Mouse (Mus musculus) cortical plate, adult 2 months (tissue): ENCODE measurements around the gene B3galnt2. TPM values are rescaled to one million over a fixed set of nuclear protein-coding genes. Genes with fewer than 3 reads are reported as not detected.
"Not testable (repeated sequence)": the region's sequence is repeated elsewhere in the genome, so short reads cannot be mapped to it uniquely, and the experiment has no call there.

Source experiments
- H3K27ac ChIP-seq: fragments of 200-500 bp; 2 replicates; pipeline ENCODE4 v1.5.1; 2012; ENCODE audit warnings: low read length, control low read depth, inconsistent platforms; ENCODE audit not compliant: insufficient read depth
- H3K4me1 ChIP-seq: fragments of 200-500 bp; 2 replicates; pipeline ENCODE4 v1.6.1; 2011; ENCODE audit warnings: low read length; ENCODE audit not compliant: control insufficient read depth, insufficient read depth
- H3K4me3 ChIP-seq: fragments of 200-500 bp; 2 replicates; pipeline ENCODE4 v1.5.1; 2011; ENCODE audit warnings: mild to moderate bottlenecking, low read length, control low read depth; ENCODE audit not compliant: insufficient read depth
- CTCF ChIP-seq: fragments of 200-500 bp; IDR thresholded peaks from 2 replicates; pipeline ENCODE4 v1.5.1; 2011; ENCODE audit warnings: mild to moderate bottlenecking, control low read depth, low read length; ENCODE audit not compliant: insufficient read depth; ENCODE audit errors: extremely low read depth
- POLR2A ChIP-seq: fragments of 200-500 bp; IDR thresholded peaks from 2 replicates; pipeline ENCODE4 v1.6.1; 2011; ENCODE audit warnings: mild to moderate bottlenecking, low read length, control low read depth; ENCODE audit not compliant: insufficient read depth; ENCODE audit errors: extremely low read depth
- polyA plus RNA-seq: library from polyadenylated mRNA; depleted of rRNA; stranded (reverse); fragments of >200 nt; gene quantifications from 2 replicates; pipeline ENCODE4 v1.2.3, GENCODE M21; 2012

B3galnt2 gene
- polyA plus RNA-seq, 1 experiment: 19.8 TPM

DNA sequence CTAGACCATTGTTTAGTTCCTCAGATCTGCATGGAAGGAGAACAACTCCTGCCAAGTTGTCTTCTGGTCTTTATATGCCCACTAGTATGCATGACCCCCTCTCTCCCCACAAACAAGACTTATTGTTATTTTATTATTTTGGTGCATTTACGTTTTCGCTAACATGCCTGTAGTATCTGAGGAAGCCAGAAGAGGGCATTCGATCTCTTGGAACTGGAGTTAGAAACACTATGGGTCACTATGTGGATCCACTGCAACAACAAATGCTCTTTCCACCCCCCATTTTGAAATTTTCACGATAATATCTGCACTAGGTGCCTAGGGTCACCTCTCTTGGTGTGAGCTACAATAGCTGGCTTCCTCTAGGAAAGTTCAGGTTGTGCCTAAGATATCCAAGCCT lies 49.8 kb downstream of the B3galnt2 start:
- Histone ChIP-seq H3K27ac (no peak overlapping the region), H3K4me1 (no peaks in the 10 kb centered on the region), H3K4me3 (no peak overlapping the region)
- TF ChIP-seq POLR2A: no peak
- TF ChIP-seq CTCF: no peak; the same call in 1 of the 2 replicates

GRCm38 (mm10) chr13:14004999-14005398 lies 50.7 kb downstream of the B3galnt2 start:
- Histone ChIP-seq H3K27ac (no peak overlapping the region), H3K4me1 (no peaks in the 10 kb centered on the region), H3K4me3 (no peak overlapping the region)
- TF ChIP-seq POLR2A (no peak), CTCF (no peak)

DNA sequence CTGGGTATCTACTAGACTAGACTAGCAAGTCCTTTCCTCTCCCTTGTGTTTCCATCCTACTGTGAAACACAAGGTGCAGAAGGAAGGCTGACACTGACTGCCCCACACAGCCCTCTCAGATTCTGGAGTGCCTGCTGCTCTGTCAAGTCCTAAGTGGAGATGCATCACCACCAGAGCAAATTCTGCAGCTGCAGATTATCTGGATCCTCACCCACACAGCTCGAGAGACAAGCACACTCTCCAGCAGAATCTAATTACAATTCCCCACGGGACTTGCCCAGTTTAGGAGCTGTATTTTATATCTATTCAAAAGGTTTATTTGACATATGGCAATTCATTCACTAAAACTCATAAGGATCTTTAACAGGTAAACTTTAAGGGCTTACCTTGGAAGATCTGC lies 51.8 kb downstream of the B3galnt2 start:
- TF ChIP-seq CTCF (no peak), POLR2A (no peak)
- Histone ChIP-seq H3K4me3 (no peak overlapping the region), H3K27ac (no peak overlapping the region), H3K4me1 (no peaks in the 10 kb centered on the region)

- TF ChIP-seq POLR2A: no peak
- TF ChIP-seq CTCF: no peak
- H3K4me1 ChIP-seq: peaks cover 2% of the 10 kb centered on the region
- no peak overlapping the region for H3K4me3 ChIP-seq
- no peak overlapping the region for H3K27ac ChIP-seq
Measured at GRCm38 (mm10) chr13:14011454-14011995, 57.3 kb downstream of the B3galnt2 start.

- Histone ChIP-seq H3K4me3 (no peak overlapping the region), H3K27ac (no peak overlapping the region), H3K4me1 (peaks cover 2% of the 10 kb centered on the region)
- TF ChIP-seq CTCF (no peak), POLR2A (no peak)
Measured at GRCm38 (mm10) chr13:14014001-14014400, 59.7 kb downstream of the B3galnt2 start.

GRCm38 (mm10) chr13:14014540-14014939 lies 60.3 kb downstream of the B3galnt2 start:
- no peak for TF ChIP-seq CTCF
- no peak for TF ChIP-seq POLR2A
- H3K4me3 ChIP-seq: no peak overlapping the region
- H3K27ac ChIP-seq: no peak overlapping the region
- peaks cover 2% of the 10 kb centered on the region for H3K4me1 ChIP-seq

- no peak for TF ChIP-seq CTCF
- TF ChIP-seq POLR2A: no peak
- Histone ChIP-seq H3K4me3 (no peak overlapping the region), H3K4me1 (peaks cover 2% of the 10 kb centered on the region), H3K27ac (no peak overlapping the region)
Measured at GRCm38 (mm10) chr13:14015609-14016008, 61.3 kb downstream of the B3galnt2 start.

DNA sequence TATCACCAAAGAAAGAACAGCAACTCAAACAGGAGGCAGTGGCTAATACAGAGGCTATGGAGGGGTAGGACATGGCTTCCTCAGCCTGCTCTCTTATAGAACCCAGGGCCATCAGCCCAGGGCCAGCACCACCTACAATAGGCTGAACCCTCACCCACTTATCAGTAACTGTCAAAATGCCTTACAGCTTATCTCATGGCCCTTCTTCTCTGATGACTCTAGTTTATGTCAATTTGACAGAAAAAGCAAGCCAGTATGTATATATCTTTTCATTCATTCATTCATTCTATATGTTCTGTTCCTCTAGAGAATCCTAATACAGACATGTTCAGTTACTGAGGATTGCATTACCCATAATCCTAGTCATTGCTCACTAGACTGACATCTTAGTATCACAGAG lies 64.0 kb downstream of the B3galnt2 start:
- no peak overlapping the region for H3K27ac ChIP-seq
- H3K4me3 ChIP-seq: no peak overlapping the region
- H3K4me1 ChIP-seq: no peaks in the 10 kb centered on the region
- TF ChIP-seq CTCF: no peak

- H3K4me1 ChIP-seq: no peaks in the 10 kb centered on the region
- H3K4me3 ChIP-seq: no peak overlapping the region
- TF ChIP-seq POLR2A (no peak), CTCF (no peak)
- H3K27ac ChIP-seq: no peak overlapping the region
Measured at GRCm38 (mm10) chr13:14018852-14019251, 64.6 kb downstream of the B3galnt2 start.

- H3K4me3 ChIP-seq, H3K27ac ChIP-seq, H3K4me1 ChIP-seq: not testable (repeated sequence)
Measured at GRCm38 (mm10) chr13:14021417-14021816, 67.1 kb downstream of the B3galnt2 start.

DNA sequence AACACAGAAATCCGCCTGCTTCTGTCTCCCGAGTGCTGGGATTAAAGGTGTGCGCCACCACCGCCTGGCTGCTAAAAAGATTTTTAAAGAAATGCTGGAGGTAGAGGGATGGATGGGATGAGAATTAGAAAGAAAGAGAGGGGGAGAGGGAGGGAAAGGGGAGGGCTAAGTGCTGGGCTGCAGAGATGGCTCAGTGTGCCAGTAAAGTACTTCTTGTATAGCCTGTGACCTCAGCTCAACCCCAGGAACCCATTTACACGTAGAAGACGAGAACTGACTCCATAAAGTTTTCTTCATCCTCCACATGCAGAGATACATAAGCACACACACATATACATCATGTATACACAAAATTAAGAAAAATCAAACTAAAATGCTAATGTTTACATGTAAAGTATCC lies 71.3 kb downstream of the B3galnt2 start:
- Histone ChIP-seq H3K4me3 (no peak overlapping the region), H3K27ac (no peak overlapping the region), H3K4me1 (no peaks in the 10 kb centered on the region)
- TF ChIP-seq CTCF (no peak), POLR2A (no peak)
